Mouse (Mus musculus) stomach, embryonic 15.5 days (tissue): ENCODE measurements around the gene Fam83c. TPM values are rescaled to one million over a fixed set of nuclear protein-coding genes. Genes with fewer than 3 reads are reported as not detected.

Experiments used
- ATAC-seq: fragments of 200-750 bp; cut with Nextera tagmentation; 2 replicates; pipeline ENCODE4 v1.8.0; 2017; ENCODE audit warnings: low read depth, moderate number of reproducible peaks, moderate TSS enrichment; ENCODE audit not compliant: insufficient read depth, low FRiP score
- H3K27ac ChIP-seq: fragments of 300-500 bp; sonication (generic); 2 replicates; pipeline ENCODE4 v1.5.1; 2015; ENCODE audit warnings: mild to moderate bottlenecking, inconsistent platforms
- H3K27me3 ChIP-seq: fragments of 300-500 bp; sonication (generic); replicated peaks from 2 replicates; pipeline ENCODE4 v1.6.1; 2015; ENCODE audit warnings: inconsistent platforms
- H3K36me3 ChIP-seq: fragments of 300-500 bp; sonication (generic); 2 replicates; pipeline ENCODE4 v1.6.1; 2015; ENCODE audit warnings: inconsistent platforms
- H3K4me1 ChIP-seq: fragments of 300-500 bp; sonication (generic); 2 replicates; pipeline ENCODE4 v1.6.1; 2015; ENCODE audit warnings: inconsistent platforms
- H3K4me2 ChIP-seq: fragments of 300-500 bp; sonication (generic); 2 replicates; pipeline ENCODE4 v1.6.1; 2015; ENCODE audit warnings: mild to moderate bottlenecking, inconsistent platforms
- H3K4me3 ChIP-seq: fragments of 300-500 bp; sonication (generic); replicated peaks from 2 replicates; pipeline ENCODE4 v1.5.1; 2015; ENCODE audit warnings: inconsistent platforms
- H3K9ac ChIP-seq: fragments of 300-500 bp; sonication (generic); 2 replicates; pipeline ENCODE4 v1.6.1; 2015; ENCODE audit warnings: inconsistent platforms
- H3K9me3 ChIP-seq: fragments of 300-500 bp; sonication (generic); 2 replicates; pipeline ENCODE4 v1.6.1; 2016; ENCODE audit warnings: inconsistent platforms
- WGBS: fragments of 180-500 bp; shearing (Covaris S2); methylation state at CpG from one replicate; pipeline ENCODE4 v1.1.7; 2015; 5-methylcytosine and 5-hydroxymethylcytosine counted together
- polyA plus RNA-seq: library from polyadenylated mRNA; unstranded; fragments of >200 nt; fragmentation: Nextera tagmentation; extraction: Ambion mirVana; gene quantifications from 2 replicates; pipeline ENCODE4 v1.2.1, GENCODE M21; 2015

Fam83c gene
- polyA plus RNA-seq, 1 experiment from 2014 or later, result 2.8 TPM

- ATAC-seq, result no peak
Measured at GRCm38 (mm10) chr2:155809620-155810019, 25.0 kb downstream of the Fam83c start.

GRCm38 (mm10) chr2:155807408-155807807 is 27.2 kb downstream of the Fam83c start:
- no peak for ATAC-seq
- no peak overlapping the region for H3K27ac ChIP-seq
- WGBS, result 45% methylated on average over 4 of the region's 4 CpGs

More at GRCm38 (mm10) chr2:155809620-155810019, 25.0 kb downstream of the Fam83c start:
- Histone ChIP-seq H3K4me2 (no peak overlapping the region), H3K4me3 (no peak overlapping the region), H3K36me3 (no peaks in the 10 kb centered on the region), H3K27me3 (no peaks in the 10 kb centered on the region), H3K9me3 (no peaks in the 10 kb centered on the region), H3K27ac (no peak overlapping the region), H3K4me1 (peaks cover 3% of the 10 kb centered on the region; the same call in 1 of the 2 replicates), H3K9ac (no peak overlapping the region)
- WGBS, result 79% methylated on average over 4 of the region's 4 CpGs

DNA sequence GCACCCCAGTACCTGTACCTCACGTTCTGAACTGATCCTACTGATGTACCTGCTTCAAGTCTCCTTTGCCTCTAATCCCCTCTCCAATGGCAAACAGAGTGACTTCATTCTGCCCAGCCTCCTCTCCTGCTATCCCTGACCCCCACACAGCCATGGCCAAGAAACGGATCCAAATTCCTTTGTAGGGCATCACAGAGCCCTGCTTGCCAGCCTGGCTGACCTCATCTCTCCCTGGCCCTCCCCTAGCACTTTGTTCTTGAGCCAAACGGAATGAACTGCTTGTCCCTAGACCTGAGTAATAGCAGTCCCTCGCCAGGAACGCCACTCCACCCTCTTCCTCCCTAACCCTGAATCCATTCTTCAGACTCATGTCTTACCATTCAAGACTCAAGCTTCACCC is 28.1 kb downstream of the Fam83c start:
- WGBS, result 57% methylated on average over 5 of the region's 5 CpGs
- Histone ChIP-seq H3K9ac (no peak overlapping the region), H3K4me2 (no peak overlapping the region), H3K27me3 (no peaks in the 10 kb centered on the region), H3K36me3 (no peaks in the 10 kb centered on the region), H3K4me3 (no peak overlapping the region), H3K4me1 (no peaks in the 10 kb centered on the region), H3K27ac (no peak overlapping the region), H3K9me3 (no peaks in the 10 kb centered on the region)
- no peak for ATAC-seq

More at GRCm38 (mm10) chr2:155807408-155807807, 27.2 kb downstream of the Fam83c start:
- peaks cover 3% of the 10 kb centered on the region; the same call in 1 of the 2 replicates for H3K4me1 ChIP-seq
- no peaks in the 10 kb centered on the region for H3K27me3 ChIP-seq
- H3K9ac ChIP-seq, result no peak overlapping the region
- no peak overlapping the region for H3K4me2 ChIP-seq
- H3K9me3 ChIP-seq, result no peaks in the 10 kb centered on the region
- H3K4me3 ChIP-seq, result no peak overlapping the region
- H3K36me3 ChIP-seq, result no peaks in the 10 kb centered on the region

DNA sequence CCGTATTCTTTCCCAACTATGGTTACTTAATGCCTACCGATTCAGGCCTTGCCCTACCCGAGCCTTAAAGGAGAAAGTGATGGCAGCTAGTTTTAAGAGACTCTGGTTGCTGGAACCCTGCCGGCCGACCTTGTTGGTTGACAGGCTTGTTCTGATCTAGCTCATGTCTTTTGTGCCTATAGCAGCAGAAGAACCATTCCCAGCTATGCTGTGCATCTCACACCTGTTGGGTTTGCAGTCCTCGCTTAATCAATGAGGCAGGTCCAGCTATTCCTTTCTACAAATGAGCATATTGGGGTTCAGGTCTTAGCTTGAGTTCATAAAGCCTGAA is 28.8 kb downstream of the Fam83c start:
- no peak overlapping the region for H3K4me2 ChIP-seq
- 81% methylated on average over 6 of the region's 6 CpGs for WGBS

DNA sequence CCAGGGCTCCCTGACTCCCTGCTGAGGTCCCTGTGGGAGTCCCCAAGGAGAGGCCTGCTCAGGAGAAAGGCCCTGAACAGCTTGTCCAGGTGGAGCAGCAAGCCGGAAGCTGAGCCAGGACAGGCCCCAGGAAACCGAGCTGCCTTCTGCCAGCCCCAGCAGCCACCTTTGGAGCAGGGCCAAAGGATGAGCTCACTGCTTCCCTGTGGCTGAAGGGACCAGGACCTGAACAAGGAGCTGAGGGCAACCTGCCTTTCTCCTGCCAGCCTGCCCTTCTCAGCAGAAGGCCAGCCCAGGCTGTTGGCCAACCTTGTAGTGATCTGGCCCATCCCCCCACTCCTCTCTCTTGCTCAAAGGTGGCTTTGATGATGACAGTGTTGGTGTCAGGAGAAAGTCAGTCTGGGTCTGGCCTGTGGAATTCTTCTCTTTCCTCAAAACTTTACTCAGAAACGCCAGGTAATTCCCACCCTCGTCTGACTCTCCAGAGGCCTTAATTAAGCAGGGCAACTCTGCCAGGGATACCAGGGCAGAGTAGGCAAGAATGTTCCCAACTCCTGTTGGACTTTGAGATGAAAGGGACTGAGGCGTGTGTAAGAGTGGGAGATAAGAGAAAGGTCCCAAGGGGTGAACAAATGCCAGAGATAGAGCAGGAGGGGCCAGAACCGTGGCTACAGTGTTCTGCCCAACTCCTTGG is 29.3 kb downstream of the Fam83c start:
- no peaks in the 10 kb centered on the region for H3K9me3 ChIP-seq

More for the DNA sequence above, 28.8 kb downstream of the Fam83c start:
- no peak overlapping the region for H3K9ac ChIP-seq
- H3K9me3 ChIP-seq, result no peaks in the 10 kb centered on the region
- ATAC-seq, result no peak
- no peaks in the 10 kb centered on the region for H3K27me3 ChIP-seq
- no peaks in the 10 kb centered on the region for H3K4me1 ChIP-seq
- H3K27ac ChIP-seq, result no peak overlapping the region
- no peak overlapping the region for H3K4me3 ChIP-seq
- no peaks in the 10 kb centered on the region for H3K36me3 ChIP-seq

GRCm38 (mm10) chr2:155804053-155804452 is 30.6 kb downstream of the Fam83c start:
- Histone ChIP-seq H3K27me3 (no peaks in the 10 kb centered on the region), H3K4me2 (no peak overlapping the region), H3K36me3 (no peaks in the 10 kb centered on the region), H3K27ac (no peak overlapping the region), H3K4me1 (no peaks in the 10 kb centered on the region), H3K9me3 (no peaks in the 10 kb centered on the region), H3K4me3 (no peak overlapping the region), H3K9ac (no peak overlapping the region)
- WGBS, result 63% methylated on average over 5 of the region's 5 CpGs
- ATAC-seq, result no peak

More for the DNA sequence above, 29.3 kb downstream of the Fam83c start:
- Histone ChIP-seq H3K4me3 (no peak overlapping the region), H3K4me1 (no peaks in the 10 kb centered on the region), H3K36me3 (no peaks in the 10 kb centered on the region), H3K4me2 (no peak overlapping the region), H3K9ac (no peak overlapping the region), H3K27ac (no peak overlapping the region), H3K27me3 (no peaks in the 10 kb centered on the region)
- no peak for ATAC-seq
- WGBS, result 33% methylated on average over 6 of the region's 6 CpGs

DNA sequence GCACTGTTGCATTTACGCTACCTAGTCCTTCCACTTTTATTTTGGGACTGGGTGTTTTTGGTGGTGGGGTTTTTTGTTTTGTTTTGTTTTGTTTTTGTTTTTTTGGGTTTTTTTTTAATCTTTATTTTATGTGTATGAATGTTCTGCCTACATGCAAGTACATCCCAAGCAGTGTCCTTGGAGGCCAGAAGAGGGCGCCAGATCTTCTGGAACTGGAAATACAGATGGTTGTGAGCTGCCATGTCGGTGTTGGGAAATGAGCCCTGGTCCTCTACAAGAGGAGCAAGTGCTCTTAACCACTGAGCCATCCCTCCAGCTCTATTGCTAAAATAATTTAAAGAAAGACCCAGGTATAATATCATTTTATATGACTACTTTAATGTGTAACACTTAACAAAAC is 31.9 kb downstream of the Fam83c start:
- no peak for ATAC-seq
- WGBS, result 62% methylated on average over 3 of the region's 3 CpGs

DNA sequence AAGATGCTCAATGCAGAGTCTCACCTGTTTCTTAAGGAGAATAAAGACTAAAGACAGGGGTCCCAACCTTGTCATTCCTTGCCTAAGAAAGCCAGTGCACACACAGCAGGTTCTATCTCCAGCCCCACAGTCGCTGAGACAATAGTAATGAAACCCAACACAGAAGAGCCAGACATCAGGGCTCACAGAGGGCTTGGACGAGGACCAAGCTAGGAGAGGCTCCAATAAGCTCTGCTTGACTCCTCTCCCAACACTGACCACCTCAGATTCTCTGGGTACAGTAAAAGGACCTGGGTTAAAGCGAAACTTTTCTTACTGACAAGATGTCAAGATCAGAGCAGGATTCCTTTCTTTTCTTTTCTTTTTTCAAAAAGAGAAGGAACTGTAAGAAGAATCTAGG is 36.0 kb downstream of the Fam83c start:
- Histone ChIP-seq H3K36me3 (no peaks in the 10 kb centered on the region), H3K4me3 (no peak overlapping the region), H3K4me1 (no peaks in the 10 kb centered on the region), H3K27me3 (no peaks in the 10 kb centered on the region), H3K27ac (no peak overlapping the region), H3K9me3 (no peaks in the 10 kb centered on the region), H3K4me2 (no peak overlapping the region), H3K9ac (no peak overlapping the region)
- no peak for ATAC-seq
- WGBS, result 53% methylated on average over 3 of the region's 3 CpGs

More for the DNA sequence above, 31.9 kb downstream of the Fam83c start:
- Histone ChIP-seq H3K4me2 (no peak overlapping the region), H3K9ac (no peak overlapping the region), H3K4me1 (no peaks in the 10 kb centered on the region), H3K36me3 (no peaks in the 10 kb centered on the region), H3K4me3 (no peak overlapping the region), H3K9me3 (no peaks in the 10 kb centered on the region), H3K27me3 (no peaks in the 10 kb centered on the region), H3K27ac (no peak overlapping the region)

GRCm38 (mm10) chr2:155794674-155795445 is 39.8 kb downstream of the Fam83c start:
- no peak overlapping the region for H3K4me3 ChIP-seq
- ATAC-seq, result no peak
- no peaks in the 10 kb centered on the region for H3K4me1 ChIP-seq

DNA sequence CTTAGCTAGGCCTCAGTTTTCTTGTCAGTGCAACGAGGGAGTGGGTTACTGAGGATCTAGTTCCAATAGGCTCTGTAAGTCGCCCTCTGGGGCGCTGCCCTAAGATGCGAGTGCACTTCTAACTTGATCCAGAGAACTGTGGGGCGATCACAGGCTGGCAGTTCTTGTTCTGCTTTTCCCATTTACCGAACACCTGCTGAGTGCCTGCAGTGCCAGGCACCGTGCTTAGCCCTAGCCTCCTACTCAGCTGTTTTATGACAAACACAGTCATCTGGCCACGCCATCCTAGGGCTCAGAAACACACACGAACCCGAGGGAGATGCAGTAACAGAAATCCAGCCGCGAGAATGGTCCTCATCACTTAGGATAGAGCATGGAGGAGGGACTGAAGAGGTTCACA is 41.8 kb downstream of the Fam83c start:
- H3K4me1 ChIP-seq, result no peaks in the 10 kb centered on the region
- H3K4me2 ChIP-seq, result no peak overlapping the region; the same call in 1 of the 2 replicates
- ATAC-seq, result no peak

More at GRCm38 (mm10) chr2:155794674-155795445, 39.8 kb downstream of the Fam83c start:
- Histone ChIP-seq H3K9me3 (no peaks in the 10 kb centered on the region), H3K4me2 (no peak overlapping the region), H3K27me3 (no peaks in the 10 kb centered on the region), H3K9ac (no peak overlapping the region), H3K27ac (no peak overlapping the region), H3K36me3 (no peaks in the 10 kb centered on the region)
- 82% methylated on average over 12 of the region's 12 CpGs for WGBS

GRCm38 (mm10) chr2:155787949-155788931 is 46.4 kb downstream of the Fam83c start:
- no peaks in the 10 kb centered on the region for H3K36me3 ChIP-seq
- H3K27ac ChIP-seq, result no peak overlapping the region
- no peak overlapping the region for H3K9ac ChIP-seq
- no peak overlapping the region for H3K4me2 ChIP-seq
- no peaks in the 10 kb centered on the region for H3K9me3 ChIP-seq
- no peak overlapping the region for H3K4me3 ChIP-seq
- 0 out of 2 replicates have a peak, but pooled peaks cover 6% of the 10 kb centered on the region for H3K27me3 ChIP-seq
- 56% methylated on average over 18 of the region's 18 CpGs for WGBS
- no peak for ATAC-seq
- no peaks in the 10 kb centered on the region for H3K4me1 ChIP-seq

More for the DNA sequence above, 41.8 kb downstream of the Fam83c start:
- WGBS, result 38% methylated on average over 12 of the region's 12 CpGs
- Histone ChIP-seq H3K27me3 (0 out of 2 replicates have a peak, but pooled peaks cover 3% of the 10 kb centered on the region), H3K4me3 (no peak overlapping the region), H3K9ac (no peak overlapping the region), H3K9me3 (no peaks in the 10 kb centered on the region), H3K36me3 (no peaks in the 10 kb centered on the region), H3K27ac (no peak overlapping the region)
